Mouse (Mus musculus): ENCODE measurements around the gene Mrps23.

The Mrps23 gene

GRCm38 (mm10) chr11:88203712-88204532 is at the start of gene Mrps23:
Gene Mrps23, plus strand, starts transcription at chr11:88204388.
- peak; percentile 96 for DNase-seq

GRCm38 (mm10) chr11:88154500-88154899 is 49.7 kb upstream of the Mrps23 start:
- no peak for DNase-seq

DNA sequence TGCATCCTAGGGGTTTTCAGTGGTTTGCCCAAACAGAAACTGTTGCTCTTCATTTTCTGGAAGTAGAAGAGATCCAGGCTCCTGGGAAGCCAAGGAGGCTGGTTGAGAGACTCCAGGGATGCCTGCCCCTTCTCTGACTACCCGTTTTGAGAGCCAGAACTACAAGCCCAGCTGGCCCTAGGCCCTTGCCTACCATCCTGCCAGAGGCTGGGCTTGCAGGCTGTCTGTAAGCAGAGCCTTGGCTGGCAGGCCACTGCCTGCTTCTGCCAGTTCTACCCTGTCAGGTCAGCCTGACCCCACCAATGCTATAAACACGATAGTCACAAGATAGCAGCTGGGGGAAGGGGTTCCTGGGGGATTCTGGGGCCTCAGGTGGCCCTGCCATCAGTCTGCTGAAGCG is 48.7 kb upstream of the Mrps23 start:
- no peak for DNase-seq

DNA sequence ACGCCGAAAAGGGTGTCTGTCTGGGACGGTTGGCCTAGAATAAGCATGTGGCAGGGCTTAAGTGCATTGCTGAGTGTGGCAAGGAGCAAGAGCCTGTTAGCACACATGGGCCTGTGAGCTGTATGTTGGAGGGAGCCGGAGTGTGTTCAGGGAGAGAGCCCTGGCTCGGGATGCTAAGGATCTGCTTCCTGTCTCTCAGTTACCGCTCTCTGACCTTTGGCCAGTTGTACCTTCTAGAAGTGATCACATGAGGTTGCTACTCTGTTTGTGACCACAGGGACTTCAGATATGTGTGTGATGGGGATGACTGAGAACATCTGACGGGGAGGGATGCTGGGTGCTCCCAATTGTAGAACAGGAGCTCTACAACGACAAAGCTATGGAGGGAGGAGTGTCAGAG is 48.2 kb upstream of the Mrps23 start:
- DNase-seq = no peak

DNA sequence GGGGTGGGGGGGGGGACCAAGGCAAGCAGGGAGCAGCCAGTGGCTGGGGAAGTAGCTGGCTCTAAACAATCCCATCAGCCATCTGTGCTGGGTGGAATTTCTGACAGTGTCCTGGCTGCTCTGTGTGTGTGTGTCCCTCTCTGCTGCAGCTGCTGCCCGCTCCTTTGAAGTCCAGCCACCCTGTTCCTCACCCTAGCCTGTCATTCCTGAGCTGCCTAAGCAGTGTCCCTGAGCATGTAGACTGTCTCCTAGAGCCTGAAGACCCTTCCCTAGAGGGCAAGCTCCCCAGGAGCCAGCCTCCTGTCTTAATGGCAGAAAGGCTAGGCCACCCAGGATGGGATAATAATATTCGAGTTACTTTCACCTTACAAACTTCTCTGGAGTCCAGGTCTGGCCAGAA is 47.8 kb upstream of the Mrps23 start:
- peak; percentile 62 for DNase-seq

DNA sequence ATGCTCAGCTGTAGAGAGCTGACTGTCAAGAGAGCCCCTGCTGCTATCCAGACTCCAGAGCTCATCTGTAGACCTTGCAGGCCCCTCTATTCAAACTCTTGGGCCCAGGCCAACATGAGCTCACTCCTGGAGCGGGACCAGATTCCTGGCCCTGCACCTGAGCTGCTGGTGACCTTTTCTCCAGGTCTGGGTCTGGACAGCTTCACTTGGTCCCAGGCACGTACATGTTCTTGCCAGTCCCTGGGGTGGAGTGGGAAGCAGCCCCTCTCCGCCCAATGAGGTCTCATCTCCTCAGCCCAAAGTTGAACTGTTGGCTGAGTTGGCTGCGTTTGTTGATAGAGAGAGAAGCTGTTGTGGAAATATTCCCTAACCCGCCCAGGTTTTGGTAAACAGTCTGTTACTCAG is 45.3 kb upstream of the Mrps23 start:
- peak; percentile 65 for DNase-seq

DNA sequence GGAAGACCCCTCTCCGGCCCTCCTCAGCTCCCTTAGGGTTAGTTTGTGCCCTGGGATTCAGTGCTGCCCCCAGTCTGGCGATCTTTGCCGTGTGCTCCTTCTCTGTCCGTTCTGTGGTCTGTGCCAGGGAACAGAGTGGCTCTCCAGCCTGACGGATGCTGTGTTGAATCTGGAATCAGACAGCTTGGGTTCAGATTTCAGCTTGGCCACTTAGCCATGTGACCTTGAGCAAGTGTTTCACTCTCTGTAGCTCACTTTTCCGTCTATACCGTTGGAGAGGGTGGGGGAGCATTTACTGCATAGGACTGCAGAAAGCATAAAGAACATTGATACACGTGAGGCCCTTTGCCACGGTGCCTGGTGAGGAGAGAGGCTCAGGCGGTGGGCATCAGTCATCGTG is 44.8 kb upstream of the Mrps23 start:
- no peak for DNase-seq

DNA sequence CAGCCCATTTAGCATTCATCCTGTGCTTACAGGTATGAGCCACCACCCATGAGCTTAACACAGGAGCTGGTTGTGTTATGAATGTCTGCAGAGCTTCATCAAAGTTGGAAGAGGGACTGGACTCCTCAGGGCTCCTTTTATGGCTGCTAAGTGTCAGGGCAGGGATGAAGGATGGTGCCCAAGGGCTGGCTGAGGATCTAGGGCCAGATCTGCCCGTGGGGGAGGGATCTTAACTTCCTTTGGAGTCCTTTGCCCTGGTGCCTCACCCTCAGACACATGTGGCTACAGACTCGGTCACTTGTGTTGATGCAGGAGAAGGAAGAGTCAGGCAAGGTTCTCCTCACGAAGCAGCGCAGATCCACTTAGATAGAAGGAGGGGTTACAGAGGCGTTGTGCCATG is 43.9 kb upstream of the Mrps23 start:
- DNase-seq = no peak

DNA sequence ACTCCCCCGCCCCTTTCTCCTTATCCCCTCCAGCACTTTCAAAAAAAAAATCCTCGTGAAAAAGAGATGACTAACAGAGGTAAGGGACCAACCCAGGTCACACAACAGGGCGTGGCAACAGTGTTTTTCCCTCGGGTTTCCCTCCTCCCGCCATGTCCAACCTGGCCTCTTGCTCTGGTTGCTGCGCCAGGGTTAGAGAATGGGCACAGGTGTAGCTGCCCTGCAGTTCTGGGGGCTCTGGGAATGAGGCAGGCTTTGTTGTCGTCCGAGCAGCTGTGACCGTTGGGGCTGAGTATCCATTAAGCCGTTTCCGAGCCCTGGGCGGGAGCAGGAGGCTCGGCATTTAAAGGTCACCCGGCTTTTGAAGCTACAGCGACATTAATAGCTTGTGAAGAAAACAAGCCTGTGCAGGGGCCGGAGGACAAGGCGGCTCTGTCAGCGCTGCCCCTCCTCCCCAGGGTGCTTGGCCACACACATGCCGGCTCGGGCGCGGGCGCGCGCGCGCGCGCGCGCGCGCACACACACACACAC is 43.1 kb upstream of the Mrps23 start:
- DNase-seq = peak; percentile 97

DNA sequence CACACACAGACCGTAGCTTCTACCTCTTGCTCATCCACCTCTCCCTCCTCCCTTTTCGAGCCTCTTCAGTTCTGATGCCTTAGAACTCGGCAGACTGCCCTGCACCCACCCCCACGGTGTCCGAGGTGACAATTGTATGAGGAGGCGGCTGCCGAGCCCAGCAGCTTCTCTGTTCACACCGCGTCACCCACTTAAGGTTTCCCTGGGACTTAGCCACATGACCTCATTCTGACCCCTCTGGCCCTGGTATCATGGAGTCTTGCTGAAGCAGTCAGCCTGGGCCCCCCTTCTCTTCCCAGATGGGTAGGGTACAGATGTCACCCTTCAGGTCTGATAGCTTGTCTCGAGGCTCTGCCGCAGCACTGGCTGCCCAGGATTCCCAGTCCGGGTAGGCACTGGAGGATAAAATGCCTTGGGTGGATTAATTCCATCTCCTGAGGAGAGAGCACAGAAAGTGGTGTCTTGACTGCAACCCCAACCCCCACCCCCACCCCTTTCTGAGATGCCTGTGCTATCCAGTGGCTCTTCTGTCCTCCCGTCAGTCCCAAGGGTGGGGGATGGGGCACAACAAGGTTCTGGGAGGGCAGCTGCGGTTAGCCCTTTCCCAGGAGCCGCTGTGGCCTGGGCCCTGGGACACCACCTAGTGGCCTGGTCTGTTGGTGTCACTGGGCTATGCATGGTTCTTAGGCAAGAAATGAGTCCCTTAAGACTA is 42.4 kb upstream of the Mrps23 start:
- peak; percentile 96 for DNase-seq

DNA sequence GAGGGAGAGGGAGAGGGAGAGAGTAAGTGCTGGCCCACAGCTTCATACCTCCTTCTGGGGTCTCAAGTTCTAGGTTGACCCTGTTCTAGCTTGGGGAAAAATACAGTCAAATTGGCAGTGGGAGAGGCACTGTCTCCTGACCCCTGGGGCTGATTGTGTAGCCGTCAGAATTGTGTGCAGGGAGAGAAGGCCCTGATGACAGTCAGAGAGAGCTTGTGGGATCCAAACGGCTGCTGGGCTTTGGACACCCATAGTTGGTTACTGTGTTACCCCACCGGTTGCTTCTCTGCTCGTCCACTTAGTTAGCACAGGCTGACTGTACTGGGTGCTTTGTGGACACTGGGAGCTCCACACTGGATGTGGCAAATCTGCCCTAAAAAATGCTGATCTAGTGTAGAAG is 41.4 kb upstream of the Mrps23 start:
- DNase-seq = no peak

DNA sequence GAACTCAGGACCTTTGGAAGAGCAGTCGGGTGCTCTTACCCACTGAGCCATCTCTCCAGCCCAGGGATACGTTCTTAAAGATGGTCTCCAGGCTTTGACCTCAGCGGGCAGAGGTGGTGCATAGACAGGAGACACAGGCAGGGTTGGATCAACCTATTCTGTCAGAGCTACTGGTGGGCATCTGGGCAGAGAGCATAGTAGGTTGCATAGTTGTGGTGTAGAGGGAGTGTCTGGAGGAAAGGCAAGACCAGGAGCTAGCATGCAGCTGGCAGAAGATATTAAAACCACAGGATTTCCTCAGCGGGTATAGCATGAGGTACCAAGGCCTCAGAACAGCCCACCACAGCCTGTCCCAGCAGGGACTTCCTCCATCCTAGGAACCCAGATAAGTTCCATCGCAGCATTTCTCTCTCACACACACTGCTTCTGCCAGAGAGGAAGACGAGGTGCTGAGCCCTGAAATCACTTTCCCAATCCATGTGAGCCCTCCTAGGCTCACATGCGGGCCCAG is 39.9 kb upstream of the Mrps23 start:
- no peak for DNase-seq

- DNase-seq = no peak
Measured at GRCm38 (mm10) chr11:88164801-88165377, 39.3 kb upstream of the Mrps23 start.

DNA sequence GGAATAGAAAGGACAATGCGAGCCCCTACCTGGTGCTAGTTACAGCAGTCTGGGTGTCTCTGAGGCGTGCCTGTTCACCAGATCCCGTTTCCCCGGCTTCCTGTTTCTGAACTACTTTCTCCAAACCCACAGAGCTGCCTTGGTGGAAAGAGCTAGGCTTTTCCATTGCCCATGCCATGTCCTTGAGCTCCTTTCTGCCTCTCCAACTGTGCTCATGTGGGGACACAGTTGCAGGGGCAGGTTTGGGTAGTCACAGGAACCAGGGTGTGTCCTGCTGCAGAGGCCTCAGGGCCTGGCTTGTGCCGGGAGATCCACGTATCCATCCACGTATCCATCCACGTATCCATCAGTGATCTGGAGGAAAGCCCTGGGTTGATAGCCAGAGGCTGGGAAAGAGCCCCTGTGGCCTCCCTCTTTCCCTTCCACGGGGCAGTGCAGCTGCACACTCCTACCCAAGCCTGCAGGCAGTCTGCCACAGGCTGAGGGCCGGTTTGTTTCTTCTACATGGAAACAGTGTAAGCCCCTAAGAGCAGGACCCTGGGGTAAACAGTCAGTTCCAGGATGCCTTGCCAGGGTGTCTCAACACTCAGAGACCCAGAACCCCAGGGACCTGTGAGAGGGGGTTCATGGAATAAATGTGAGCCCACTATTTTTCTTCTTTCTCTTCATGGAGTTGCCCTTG is 38.4 kb upstream of the Mrps23 start:
- no peak for DNase-seq

- DNase-seq = no peak
Measured at GRCm38 (mm10) chr11:88166471-88166870, 37.7 kb upstream of the Mrps23 start.

- DNase-seq = peak; percentile 63
Measured at GRCm38 (mm10) chr11:88168611-88169010, 35.6 kb upstream of the Mrps23 start.

- no peak for DNase-seq
Measured at GRCm38 (mm10) chr11:88169531-88170040, 34.6 kb upstream of the Mrps23 start.

- DNase-seq = no peak
Measured at GRCm38 (mm10) chr11:88170606-88171005, 33.6 kb upstream of the Mrps23 start.

GRCm38 (mm10) chr11:88171876-88172442 is 32.2 kb upstream of the Mrps23 start:
- DNase-seq = peak; percentile 51

DNA sequence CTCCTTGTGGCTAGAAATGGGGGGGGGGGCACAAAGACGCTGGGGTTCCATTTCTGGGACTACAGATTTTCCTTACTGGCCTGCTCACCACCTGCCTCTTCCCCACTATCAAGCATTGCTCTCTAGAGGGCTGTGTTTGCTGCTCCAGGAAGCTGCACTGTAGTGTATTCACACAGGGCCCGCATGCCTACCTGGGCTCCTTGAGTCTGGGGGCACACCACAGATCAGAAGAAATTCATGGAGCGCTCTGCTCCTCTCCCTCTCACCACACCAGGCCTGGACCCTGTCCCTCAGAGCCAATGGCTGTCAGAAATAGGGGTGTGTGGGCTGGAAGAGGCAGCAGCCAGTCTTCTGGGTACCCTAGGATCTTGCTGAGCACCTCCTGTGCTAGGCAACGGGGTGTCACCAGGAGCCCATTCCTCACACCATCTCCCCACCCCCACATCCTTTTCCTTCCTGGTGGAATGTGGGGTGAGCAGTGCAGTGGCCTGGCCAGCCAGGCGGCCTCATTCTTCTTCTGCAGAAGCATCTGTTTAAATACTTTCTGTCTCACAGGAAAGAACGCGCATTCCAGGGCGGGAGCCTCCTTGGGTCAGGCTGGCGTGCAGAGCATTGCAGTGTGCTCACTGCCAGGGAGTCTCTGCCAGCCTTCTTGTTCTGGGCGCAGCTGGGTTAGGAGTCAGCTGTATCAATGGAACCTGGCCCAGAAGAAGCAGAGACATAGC is 31.4 kb upstream of the Mrps23 start:
- peak; percentile 48 for DNase-seq

DNA sequence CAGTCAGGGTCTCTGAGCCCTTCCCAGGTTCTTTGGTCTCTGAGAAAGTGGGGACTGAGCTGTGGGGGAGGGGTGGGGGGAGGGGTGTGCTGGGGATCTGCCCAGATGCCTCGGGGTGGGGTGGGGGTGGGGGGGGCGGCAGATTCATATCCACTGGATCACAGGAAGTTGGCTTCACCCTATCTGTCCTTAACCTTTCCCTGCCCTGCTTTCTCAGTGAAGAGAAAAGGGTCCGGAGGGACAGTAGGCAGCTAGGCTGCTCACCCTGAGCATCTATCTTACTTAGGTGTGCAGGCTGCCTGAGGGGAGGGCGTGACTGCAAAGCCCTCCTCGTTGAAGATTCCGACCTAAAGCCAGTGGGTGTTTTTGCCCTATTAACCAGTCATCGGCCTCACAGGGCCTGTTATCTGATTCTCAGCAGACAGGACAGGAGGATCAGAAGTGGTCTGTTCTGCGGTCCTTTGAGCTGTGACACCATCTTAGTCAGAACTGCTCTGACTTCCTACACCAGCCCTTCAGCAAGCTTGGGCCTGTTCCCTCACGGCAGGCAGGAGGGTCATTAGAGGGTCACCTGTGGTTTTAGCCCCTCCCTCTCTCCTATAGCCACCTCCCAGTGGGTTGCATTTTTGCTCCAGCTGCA is 30.7 kb upstream of the Mrps23 start:
- no peak for DNase-seq

All from retina, postnatal 1 day (tissue).